Mouse (Mus musculus) small intestine, adult 2 months (tissue): ENCODE results near the gene Glis1.

Source experiments
- CTCF ChIP-seq: fragments of 200-500 bp; IDR thresholded peaks from 2 replicates; pipeline ENCODE4 v1.5.1; 2012; ENCODE audit warnings: low read depth, mild to moderate bottlenecking, control low read depth, inconsistent platforms, low read length, moderate library complexity, mixed read lengths; ENCODE audit not compliant: insufficient replicate concordance, insufficient read length; ENCODE audit errors: extremely low read depth
- POLR2A ChIP-seq: fragments of 200-500 bp; IDR thresholded peaks from 2 replicates; pipeline ENCODE4 v1.6.1; 2012; ENCODE audit warnings: low read depth, mild to moderate bottlenecking, control low read depth, inconsistent platforms, low read length, moderate library complexity

GRCm38 (mm10) chr4:107651021-107651496, 216.7 kb downstream of the Glis1 start:
- TF ChIP-seq POLR2A: no peak
- TF ChIP-seq CTCF: no peak
